Mouse (Mus musculus): Measurements from ENCODE around the gene Fsip1.
A peak's percentile ranks its signal among the peaks of the same experiment; 100 is the strongest.

Gene Fsip1

DNA sequence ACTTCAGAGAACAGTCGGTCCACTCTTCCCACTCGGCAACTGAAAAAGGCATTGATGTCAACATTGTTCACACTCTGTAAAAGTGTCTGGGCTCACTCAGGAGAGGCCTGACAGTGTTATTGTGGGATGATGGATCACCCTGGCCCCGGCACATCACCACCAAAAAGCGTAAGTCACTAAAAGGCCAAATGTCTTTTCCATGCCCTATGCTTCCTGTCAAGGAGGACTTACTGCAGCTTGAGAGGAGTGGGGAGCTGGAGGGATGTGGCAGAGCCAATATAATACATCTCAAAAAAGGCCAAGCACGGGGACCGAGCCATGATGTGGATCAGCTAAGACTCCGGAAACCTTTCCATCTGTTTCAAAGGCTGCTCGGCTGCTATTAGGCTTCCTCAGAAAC is 2.2 kb downstream of the Fsip1 start:
- DNase-seq (ENCODE audit: low spot score in 2 of 2): no peak

DNA sequence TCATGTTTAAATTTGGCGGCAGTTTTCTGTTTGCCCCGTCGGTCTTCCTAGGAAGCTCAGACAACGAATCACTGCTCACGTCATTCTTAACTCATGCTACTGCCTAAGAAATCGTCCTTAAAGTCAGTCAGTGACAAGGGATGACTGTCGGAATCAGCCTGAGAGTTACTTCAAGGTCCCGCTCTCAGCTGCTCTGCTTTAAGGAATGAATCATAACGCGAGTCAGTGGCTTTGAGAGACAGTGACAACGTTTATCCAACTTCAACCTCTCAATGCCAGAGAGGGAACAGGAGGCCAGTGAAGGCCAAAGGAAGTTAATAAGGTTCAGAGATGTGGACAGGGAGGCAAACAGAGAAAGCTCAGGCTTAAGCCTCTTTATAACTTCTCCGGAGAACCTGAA is 7.8 kb downstream of the Fsip1 start:
- no peak for DNase-seq (ENCODE audit: low spot score in 2 of 2)

DNA sequence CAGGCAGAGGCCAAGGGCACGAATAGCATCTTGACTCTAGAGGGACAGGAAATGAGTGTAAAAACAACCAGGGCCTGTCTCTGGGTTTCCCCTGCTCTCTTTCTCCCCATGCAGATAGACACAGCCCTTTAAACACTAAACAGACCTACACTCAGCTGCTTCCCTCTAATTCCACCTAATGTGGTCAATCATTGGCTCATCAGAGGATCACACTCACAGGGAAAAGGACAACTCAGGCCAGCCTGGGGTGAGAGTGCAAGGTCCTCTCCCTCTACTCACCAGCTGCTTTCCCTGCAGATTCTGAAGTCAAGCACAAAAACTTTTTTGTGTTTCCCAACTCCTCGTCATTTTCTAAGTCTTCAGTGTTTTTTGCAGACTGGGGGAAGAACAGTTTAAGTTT is 8.8 kb downstream of the Fsip1 start:
- no peak for DNase-seq (ENCODE audit: low spot score in 2 of 2)

DNA sequence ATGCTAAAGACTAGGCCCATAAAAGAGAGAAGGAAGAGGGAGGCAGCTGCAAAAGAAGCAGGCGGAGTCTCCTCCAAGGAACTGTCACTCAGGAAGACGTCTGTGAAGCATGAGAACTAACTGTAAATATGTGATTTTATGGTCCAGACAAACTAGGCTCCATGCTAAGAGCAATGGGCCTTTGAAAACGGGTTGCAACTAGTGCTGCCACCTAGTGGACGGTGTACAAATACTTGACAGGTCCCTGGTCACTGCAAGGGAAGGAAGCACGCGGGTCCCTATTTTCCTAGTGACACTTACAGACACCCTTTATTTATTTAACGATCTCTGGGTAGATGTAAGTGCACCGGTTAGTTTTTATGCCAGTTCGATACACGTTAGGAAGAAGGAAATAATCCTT is 10.9 kb downstream of the Fsip1 start:
- DNase-seq (ENCODE audit: low spot score in 2 of 2): peak; percentile 21 to 66

DNA sequence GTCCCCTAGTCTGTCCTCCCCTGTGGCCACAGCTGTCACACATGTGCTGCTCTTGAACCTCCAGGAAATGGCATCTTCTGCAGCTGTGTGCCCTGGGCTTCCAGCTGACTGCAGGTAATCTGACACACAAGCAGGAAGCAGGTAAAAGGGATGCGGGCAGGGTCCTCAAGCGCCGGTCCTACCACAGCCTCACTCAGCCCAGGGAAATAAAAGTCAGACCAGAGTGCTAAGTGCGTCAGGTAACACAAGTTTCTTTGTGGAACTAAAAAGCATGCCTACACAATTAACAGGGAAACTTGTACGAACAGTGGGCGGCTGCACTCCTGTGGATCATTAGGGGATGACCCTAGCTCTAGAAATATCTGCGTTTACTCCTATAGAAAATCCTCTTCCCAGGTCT is 20.6 kb downstream of the Fsip1 start:
- DNase-seq (ENCODE audit: low spot score in 2 of 2): no peak

DNA sequence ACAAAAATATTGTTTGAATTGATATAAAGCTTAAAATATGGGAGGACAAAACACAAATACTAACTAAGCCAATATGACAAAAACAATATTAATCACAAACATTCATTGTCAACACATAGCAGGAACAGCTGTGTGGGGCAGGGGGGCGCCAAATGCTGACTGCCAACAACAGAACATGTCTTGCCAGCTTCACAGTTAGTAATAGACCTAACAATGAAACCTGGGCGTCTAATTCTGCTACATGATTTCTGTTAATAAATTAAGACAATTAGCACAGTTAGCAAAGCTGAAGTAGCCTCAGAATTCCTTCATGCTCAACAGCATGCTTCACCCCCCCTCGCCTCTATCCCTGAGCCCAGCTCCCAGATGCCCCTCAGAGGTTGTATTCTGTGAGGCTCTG is 21.2 kb downstream of the Fsip1 start:
- DNase-seq (ENCODE audit: low spot score in 2 of 2): no peak

DNA sequence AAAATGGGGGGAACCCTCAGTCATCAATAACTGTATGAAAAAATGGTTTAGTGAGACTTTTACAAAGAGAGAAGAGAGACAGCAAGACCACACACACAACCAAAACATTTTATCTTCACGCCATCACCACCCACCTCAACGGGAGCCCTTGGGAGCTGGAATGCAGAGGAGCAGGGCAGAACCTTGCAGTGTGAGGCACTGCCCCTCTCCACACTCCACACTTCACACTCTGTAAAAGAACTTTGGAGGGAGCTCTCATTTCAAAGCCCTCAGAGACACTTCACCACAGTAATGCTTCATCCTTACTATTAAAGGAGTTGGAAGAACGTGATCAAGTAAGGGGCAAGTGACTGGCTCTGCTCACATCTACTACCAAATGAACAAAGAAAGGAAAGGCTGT is 26.2 kb downstream of the Fsip1 start:
- DNase-seq (ENCODE audit: low spot score in 2 of 2): no peak

DNA sequence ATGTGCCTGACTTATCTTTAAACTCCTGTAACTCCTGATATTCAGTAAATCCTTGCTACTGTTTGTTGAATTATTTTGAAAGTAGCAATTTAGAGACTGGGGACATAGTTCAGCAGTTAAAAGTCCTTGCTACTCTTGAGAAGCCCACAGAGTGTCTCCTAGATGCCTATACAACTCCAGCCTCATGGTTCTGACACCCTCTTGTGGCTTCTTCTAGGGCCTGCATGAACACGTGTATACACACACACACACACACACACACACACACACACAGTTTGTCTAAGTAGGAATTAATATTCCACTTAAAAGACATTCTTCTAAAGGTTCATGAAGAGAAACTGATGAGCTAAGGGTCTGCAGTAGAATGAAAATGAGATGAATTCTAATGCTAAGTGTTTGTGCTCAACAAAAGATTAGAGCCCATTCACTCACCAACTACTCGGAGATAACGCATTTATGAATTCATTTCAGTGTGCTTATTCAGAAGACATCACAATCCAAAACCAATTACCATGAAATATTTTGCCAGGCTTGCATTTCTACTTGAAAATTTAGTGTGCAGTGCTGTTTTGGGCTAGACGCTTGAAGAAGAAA is 28.2 kb downstream of the Fsip1 start:
- DNase-seq (ENCODE audit: low spot score in 2 of 2): no peak

DNA sequence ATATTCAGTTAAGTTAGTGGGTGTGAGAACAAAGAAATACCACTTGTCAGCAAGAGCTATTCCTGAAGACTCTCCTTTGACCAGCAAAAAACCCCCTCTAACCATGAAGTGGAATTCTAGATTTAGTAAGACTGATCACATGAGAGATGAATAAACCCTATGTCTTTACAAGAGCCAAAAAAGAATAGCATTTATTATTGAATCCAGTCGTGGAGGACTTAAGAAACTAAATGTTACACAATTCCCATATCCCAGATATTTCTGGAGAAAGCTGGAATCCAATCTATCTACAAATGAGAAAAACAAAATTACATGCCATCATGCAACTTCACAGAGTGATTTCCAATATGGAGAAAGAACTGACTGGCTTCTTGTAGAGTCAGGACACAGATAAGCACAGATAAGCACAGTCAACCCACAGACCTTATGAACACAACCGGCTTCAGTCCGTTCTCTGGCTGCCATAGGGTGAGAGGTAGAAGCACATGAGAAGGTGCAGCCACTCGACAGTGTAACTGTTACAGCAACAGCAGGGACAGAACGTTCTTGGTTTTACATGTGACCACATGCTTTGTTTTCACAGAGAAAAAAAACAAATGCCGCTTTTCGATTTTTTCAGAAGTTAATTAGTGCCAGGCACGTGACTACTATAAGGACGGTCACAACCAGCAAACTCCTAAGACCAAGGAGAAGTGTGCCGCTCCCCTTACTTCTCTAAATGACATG is 31.3 kb downstream of the Fsip1 start:
- no peak for DNase-seq (ENCODE audit: low spot score in 2 of 2)

DNA sequence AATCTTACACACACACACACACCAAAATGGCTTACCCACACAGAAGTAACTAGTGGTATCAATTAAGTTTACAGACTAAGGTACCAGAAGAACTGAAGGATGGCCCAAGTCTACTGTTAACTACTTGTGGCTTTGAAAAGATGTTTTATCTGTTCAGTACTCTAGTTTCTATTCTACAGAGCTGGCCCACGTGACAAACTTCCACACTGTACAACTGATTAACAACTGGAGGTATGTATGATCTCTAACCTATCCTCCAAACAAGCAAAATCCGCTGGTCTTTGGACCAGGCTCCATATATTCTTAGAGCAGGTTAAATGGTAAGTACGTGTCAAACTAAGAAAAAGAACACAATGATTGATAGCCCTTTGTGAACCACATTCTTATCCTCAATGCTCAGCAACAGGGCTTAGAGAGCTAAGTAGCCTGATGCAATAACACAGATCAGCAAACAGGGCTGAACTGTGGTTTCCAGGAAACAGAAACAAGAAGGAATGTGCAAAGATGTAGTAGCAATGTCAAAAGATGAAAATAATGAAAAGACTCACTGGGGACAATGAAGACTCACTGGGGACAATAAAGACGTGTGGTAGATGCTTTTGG is 38.7 kb downstream of the Fsip1 start:
- no peak for DNase-seq (ENCODE audit: low spot score in 2 of 2)

DNA sequence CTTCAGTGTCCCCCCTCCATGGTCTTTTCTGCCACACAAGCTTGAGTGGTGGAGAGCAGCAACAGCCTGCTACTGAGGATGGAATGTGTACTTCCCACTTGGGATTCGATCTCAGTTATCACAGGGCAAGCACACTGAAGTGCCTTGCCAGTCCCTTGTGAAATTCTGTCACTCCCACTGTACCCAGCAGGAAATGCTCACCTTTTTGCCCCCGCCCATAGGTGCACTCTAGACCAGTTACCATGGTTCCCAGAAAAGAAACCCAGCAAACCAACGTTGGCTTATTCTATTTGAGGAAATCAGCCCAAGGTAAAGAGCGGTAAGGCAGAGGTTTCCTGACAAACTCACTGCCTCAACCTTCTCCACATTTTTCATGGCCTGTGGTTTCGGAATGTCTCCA is 47.1 kb downstream of the Fsip1 start:
- DNase-seq (ENCODE audit: low spot score in 2 of 2): no peak

DNA sequence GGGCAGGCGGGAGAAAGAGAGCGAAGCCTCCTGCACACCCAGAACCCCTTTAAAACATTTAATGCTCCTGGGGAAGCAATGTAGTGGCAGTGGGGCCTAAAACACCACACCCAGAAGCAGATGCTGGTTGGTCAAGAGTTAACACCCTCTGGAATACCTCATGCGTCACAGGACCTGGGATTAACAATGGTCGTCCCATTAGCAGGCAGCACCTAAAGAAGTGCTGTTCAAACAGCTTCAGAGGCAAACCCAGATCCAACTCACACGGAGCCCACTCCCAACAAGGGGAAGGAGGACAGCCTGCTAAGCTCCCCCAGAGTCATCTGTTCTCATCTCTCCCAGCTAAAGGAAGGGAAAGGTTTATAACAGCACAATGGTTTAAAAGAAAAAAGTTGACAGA is 48.1 kb downstream of the Fsip1 start:
- DNase-seq (ENCODE audit: low spot score in 2 of 2): no peak

DNA sequence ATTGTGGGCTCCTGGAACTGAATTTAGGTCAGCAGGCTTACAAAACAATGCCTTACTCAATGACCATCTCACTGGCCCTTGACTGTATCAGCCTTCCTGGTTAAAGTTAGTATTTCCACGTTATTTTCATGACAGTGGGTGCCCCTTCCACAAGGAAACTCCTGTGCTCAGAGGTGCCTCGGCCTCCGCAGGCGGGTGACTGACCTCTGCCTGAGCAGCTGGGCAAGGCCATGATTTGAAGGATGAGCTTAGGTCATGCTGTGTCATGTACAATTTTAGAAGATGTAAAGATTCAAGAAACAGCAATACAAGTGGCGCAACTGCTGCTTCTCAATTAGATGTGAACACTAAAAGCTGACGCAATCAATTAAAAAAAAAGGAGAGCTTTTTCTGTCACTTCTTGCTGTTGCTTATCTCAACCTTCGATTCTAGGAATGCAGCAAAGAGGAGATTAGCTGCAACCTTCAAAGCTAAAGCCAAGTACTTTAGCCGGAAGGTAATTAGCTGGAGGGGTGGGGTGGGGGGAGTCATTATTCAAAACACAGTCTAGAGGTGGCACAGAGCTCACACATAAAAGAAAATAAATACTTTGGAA is 50.7 kb downstream of the Fsip1 start:
- DNase-seq (ENCODE audit: low spot score in 2 of 2): no peak

DNA sequence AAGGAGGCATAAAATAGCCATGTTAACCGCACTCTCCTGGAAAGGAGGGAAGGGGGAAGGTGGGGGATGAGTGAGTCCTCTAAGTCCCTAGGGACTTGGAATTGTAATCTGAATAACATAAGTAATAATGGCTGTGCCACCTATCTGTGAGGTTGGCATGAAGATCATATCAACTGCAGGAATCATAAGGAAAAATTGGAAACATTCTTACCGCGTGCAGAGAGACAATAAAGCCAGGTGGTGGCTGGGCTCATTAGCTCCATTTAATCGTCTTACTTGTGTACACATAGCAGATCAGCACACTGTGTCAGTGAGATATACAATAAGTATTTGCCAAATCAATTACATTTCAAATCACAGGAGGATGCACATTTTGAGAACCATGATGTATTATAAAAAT is 52.1 kb downstream of the Fsip1 start:
- no peak for DNase-seq (ENCODE audit: low spot score in 2 of 2)

DNA sequence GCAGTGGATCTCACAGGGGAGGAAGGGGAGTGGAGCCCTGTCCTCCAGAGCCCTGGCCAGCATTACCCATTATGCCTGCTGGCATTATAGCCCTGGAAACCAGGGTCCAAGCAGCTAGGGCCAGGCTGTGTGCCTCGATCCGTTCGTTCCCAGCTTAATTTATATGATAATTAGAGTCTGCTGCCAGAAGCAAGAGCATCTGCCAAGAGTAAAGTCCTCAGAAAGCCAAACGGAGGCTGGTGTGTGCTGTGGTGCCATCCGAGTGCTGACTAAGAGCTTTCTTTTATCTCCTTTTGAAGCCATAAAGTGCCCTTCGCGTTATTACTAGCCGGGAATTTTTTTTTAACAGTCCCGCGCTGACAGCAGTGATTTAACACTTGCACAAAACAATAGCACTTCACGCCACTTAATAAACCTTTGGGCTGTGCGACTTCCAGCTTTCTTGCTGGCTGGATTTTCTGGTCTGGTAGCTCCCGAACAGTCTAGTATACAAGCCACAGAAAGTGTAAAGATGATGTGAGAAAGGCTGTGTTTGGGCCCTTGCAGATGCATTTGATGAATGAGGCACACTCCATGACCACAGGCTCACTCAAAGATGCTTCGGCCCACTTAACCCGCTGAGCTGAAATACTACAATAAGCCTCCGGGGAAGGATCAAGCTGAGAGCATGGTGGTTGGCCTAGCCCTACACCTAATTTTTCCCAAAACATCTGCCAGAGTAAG is 52.9 kb downstream of the Fsip1 start:
- DNase-seq (ENCODE audit: low spot score in 2 of 2): no peak

DNA sequence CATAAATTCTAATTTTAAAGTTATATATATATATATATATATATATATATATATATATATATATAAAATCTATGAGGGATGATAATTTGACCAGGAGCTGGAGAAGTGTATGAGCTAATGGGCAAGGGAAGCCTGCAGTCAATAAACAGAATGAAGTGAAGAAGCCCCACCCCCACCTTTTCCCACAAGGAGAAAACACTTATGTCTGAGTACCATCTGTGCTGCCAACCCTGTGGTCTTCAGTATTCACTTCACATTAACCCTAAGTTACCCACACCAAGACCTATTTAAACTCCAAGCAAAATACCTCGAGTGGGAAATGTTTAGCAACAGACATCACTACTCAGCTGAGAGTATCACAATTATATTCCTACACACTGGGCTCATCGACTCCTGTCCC is 53.8 kb downstream of the Fsip1 start:
- DNase-seq (ENCODE audit: low spot score in 2 of 2): no peak

DNA sequence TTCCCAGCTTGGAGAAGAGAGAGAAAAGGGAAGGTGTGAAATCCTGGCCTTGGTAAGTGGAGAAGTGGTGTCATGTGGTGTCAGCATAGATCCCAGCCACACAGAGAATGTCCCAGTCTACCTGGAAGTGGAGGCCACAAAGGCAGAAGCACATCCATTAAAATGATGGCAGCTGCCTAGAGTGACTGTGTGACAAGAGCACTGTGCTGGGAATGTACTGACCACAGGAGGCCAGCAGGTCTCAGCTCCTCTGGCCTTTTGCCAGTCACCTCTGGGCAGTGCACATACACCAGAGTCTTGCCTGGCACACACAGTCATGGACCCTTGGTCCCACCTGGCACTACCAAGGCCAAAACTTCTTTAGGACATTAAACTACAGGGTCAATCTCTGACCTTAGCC is 54.8 kb downstream of the Fsip1 start:
- no peak for DNase-seq (ENCODE audit: low spot score in 2 of 2)

DNA sequence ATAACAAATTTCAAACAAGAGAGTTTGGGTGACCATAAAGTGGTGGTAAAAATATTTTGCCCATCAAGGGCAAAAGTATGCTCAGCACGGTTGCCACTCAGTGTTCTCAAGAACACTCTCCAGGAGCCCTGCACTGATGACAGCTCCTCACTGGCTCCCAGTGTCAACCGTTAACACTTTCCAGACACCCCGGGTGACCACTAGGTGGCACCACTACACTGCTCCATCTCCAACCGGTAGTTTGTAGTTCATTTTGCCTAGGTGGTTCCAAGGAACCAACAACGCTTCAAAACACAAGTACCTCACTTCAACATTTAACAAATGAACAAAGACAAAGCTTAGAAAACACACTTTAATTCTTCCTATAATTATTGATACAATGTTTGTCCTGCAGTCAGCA is 56.9 kb downstream of the Fsip1 start:
- DNase-seq (ENCODE audit: low spot score in 2 of 2): peak; percentile 30 to 64

DNA sequence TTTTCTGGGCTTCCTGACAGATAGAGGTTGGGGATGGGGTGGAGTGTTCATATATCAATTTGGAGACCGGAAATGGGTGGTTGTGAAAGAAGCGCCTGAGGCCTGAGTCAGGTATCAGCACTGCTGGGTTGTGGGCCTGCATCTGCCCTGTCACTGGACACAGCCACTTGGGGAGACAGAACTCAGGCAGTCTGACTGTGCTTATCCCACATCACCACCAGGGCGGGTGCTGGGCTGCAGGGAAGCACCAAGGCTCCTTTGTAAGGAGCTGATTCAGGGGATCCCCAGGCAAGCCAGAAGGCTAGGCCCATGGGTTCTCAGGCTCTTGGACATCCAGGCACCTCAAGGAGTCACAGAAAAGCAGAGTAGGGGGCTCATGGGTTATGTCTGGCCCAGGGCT is 59.8 kb downstream of the Fsip1 start:
- DNase-seq (ENCODE audit: low spot score in 2 of 2): no peak

DNA sequence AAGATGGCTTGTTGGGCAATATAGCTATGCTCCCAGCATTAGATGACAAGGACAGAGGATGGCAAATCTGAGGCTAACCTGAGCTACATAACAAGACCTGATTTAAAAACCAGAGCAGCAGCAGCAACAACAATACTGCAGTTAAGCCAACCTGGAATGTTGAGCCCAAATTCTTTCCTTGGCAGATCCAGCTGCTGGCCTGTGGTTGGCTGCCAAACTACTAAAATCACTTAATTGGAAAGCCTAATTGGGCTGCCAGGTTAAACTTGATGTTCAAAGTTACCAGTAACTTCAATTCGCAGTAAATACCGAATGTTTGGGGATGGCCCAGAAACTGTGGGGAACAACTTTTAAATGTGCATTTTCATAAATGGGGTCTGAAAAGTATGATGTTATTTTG is 74.6 kb downstream of the Fsip1 start:
- DNase-seq (ENCODE audit: low spot score in 2 of 2): no peak

DNA sequence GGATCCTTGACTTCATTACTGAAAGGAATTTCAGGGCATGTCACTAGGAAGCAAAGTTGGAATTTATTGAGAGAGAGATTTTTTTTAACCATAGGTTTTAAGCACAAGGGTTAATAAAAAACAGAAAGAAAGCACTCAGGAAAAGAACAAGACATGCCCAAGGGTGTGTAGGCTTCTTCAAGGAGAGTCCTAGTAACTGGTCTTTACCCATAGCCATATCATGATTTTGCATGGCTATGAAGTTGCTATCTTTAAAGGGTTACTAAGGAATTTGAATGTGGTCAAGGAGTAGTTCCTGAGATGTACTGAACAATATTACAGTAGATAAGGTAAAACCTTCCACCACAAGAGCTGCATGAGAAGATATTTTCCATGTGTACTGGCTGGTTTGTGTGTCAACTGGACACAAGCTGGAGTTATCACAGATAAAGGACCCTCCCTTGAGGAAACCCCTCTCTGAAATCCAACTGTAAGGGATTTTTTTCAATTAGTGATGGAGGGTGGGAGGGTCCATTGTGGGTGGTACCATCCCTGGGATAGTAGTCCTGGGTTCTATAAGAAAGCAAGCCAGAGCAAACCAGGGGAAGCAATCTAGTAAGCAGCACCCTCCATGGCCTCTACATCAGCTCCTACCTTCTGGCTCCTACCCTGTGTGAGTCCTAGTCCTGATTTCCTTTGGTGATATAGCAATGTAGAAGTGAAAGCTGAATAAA is 76.7 kb downstream of the Fsip1 start:
- DNase-seq (ENCODE audit: low spot score in 2 of 2): no peak

DNA sequence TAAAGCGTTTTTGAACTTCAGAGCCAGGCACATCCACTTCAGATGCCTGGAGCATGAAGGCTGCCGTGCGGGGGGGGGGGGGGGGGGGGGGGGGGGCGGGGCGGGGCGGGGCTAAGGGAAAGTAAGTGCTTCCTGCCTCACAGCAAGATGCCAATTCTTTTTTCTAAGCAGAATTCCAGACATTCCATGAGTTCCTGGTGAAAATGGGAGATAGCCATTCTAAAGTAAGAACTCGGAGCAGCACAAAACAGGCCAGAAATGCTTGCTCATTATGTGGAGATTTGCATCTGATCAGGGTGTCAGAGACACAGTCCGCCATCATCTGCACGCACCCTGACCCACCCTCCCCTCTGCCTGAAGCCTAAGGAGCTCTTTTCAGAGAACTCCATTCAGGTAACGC is 77.3 kb downstream of the Fsip1 start:
- no peak for DNase-seq (ENCODE audit: low spot score in 2 of 2)

Measured in spleen, postnatal 14 days (tissue).